Mouse (Mus musculus) limb, embryonic 14.5 days (tissue): Measurements from ENCODE around the gene 4930447C04Rik. TPM values are rescaled to one million over a fixed set of nuclear protein-coding genes. Genes with fewer than 3 reads are reported as not detected.

Experiments used
- ATAC-seq: fragments of 200-750 bp; cut with Nextera tagmentation; 2 replicates; pipeline ENCODE4 v1.8.0; 2017; ENCODE audit warnings: low read depth, moderate number of reproducible peaks, moderate TSS enrichment; ENCODE audit not compliant: low FRiP score
- DNase-seq: peaks from one replicate; pipeline ENCODE4 v3.0.0-alpha.2; 2015; ENCODE audit warnings: low spot score
- H3K27ac ChIP-seq: fragments of 300-500 bp; sonication (generic); replicated peaks from 2 replicates; pipeline ENCODE4 v1.5.1; 2014; ENCODE audit warnings: low read depth, mild to moderate bottlenecking, low read length, moderate library complexity, mixed read lengths
- H3K27me3 ChIP-seq: fragments of 300-500 bp; sonication (generic); 2 replicates; pipeline ENCODE4 v1.6.1; 2014; ENCODE audit warnings: low read length, mixed read lengths; ENCODE audit not compliant: control insufficient read depth, insufficient read depth
- H3K36me3 ChIP-seq: fragments of 300-500 bp; sonication (generic); 2 replicates; pipeline ENCODE4 v1.6.1; 2014; ENCODE audit warnings: mild to moderate bottlenecking, low read length, moderate library complexity, mixed read lengths; ENCODE audit not compliant: control insufficient read depth, insufficient read depth
- H3K4me1 ChIP-seq: fragments of 300-500 bp; sonication (generic); 2 replicates; pipeline ENCODE4 v1.6.1; 2014; ENCODE audit warnings: antibody characterized with exemption, low read length, mixed read lengths; ENCODE audit not compliant: control insufficient read depth, insufficient read depth
- H3K4me2 ChIP-seq: fragments of 300-500 bp; sonication (generic); replicated peaks from 2 replicates; pipeline ENCODE4 v1.6.1; 2014; ENCODE audit warnings: low read depth, mild to moderate bottlenecking, low read length, moderate library complexity; ENCODE audit not compliant: severe bottlenecking
- H3K4me3 ChIP-seq: fragments of 300-500 bp; sonication (generic); replicated peaks from 2 replicates; pipeline ENCODE4 v1.5.1; 2014; ENCODE audit warnings: low read length
- H3K9ac ChIP-seq: fragments of 300-500 bp; sonication (generic); 2 replicates; pipeline ENCODE4 v1.6.1; 2014; ENCODE audit warnings: mild to moderate bottlenecking, low read depth, low read length, moderate library complexity; ENCODE audit not compliant: severe bottlenecking
- H3K9me3 ChIP-seq: fragments of 300-500 bp; sonication (generic); 2 replicates; pipeline ENCODE4 v1.6.1; 2016; ENCODE audit warnings: low read length; ENCODE audit not compliant: control insufficient read depth
- POLR2A ChIP-seq: fragments of 200-500 bp; IDR thresholded peaks from 2 replicates; pipeline ENCODE4 v1.8.0; 2012; ENCODE audit warnings: inconsistent platforms, mild to moderate bottlenecking, moderate library complexity, borderline replicate concordance; ENCODE audit not compliant: insufficient read depth, insufficient read length; ENCODE audit errors: extremely low read depth
- WGBS: fragments of 180-500 bp; shearing (Covaris S2); extraction: QIAGEN DNeasy Blood & Tissue Kit; methylation state at CpG from one replicate; pipeline ENCODE4 v1.1.7; 2014; 5-methylcytosine and 5-hydroxymethylcytosine counted together
- polyA plus RNA-seq, 2 experiments: library from polyadenylated mRNA; depleted of rRNA in 1 of 2; stranded (reverse) in 1 of 2; unstranded in 1 of 2; fragments of >200 nt; fragmentation: Nextera tagmentation in 1 of 2; extraction: Ambion mirVana in 1 of 2; gene quantifications; 2 replicates each; pipeline versions ENCODE4 v1.2.1 to v1.2.3; 2012 to 2014

The 4930447C04Rik gene
- polyA plus RNA-seq, 2 experiments = 3.2 to 15.7 TPM

- Histone ChIP-seq H3K4me2 (no peak overlapping the region), H3K9ac (no peak overlapping the region), H3K4me3 (no peak overlapping the region), H3K36me3 (no peaks in the 10 kb centered on the region), H3K27me3 (no peaks in the 10 kb centered on the region), H3K27ac (no peak overlapping the region), H3K4me1 (no peaks in the 10 kb centered on the region), H3K9me3 (no peaks in the 10 kb centered on the region)
- DNase-seq (no peak), ATAC-seq (no peak)
- no peak for TF ChIP-seq POLR2A
- 64% methylated on average over 6 of the region's 6 CpGs for WGBS
These were observed 22.2 kb upstream of the 4930447C04Rik start for GRCm38 (mm10) chr12:72962761-72963160.

DNA sequence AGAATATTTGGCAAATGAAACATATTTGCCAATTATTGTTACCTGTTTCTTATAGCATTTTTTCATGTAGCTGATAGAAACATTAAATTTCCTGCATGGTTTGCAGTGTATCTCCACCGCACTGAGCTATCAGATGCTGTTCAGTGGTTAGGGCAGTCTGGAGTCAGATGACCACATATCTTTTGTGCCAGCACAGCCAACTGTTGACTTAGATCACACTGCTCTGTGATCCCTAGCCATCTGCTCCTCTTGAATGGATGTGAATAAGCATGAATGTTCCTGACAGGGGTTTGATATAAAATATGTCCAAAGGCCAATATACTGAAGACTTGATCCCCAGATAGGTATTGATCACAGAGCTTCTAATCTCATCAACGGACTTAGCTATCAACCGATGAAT, 17.9 kb upstream of the 4930447C04Rik start:
- Histone ChIP-seq H3K27me3 (no peaks in the 10 kb centered on the region), H3K4me3 (no peak overlapping the region), H3K9me3 (no peaks in the 10 kb centered on the region), H3K4me1 (no peaks in the 10 kb centered on the region), H3K4me2 (no peak overlapping the region), H3K36me3 (no peaks in the 10 kb centered on the region), H3K9ac (no peak overlapping the region), H3K27ac (no peak overlapping the region)
- no peak for DNase-seq
- 86% methylated on average over 3 of the region's 3 CpGs for WGBS
- no peak for ATAC-seq
- no peak for TF ChIP-seq POLR2A

DNA sequence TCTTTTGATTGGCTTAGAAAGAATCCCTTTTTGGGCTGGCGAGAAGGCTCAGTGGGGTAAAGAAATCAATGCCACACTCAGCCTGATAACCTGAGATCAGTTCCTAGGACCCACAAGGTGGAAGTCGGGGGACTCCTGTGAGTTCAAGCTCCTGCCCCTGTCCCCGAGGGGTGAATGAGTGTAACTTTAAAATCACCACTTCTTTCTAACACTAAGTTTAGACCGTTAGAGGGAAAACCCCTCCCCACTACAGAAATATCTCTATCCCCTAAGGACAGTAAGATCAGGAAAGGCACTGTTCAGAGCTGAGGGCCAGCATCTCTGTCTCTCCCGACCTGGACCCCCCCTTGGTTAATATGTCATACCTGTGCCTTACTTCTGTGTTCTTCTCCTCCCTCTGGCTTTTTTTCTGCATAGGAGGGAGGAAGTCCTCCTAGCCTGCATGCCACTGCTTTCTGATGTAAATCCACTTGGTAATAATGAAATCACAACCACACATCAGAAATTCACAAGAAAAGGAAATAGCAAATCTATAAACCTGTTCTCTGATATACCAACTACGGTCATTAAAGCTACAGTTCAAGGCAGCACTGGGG, 17.4 kb upstream of the 4930447C04Rik start:
- ATAC-seq (no peak), DNase-seq (no peak)
- 56% methylated on average over 6 of the region's 6 CpGs for WGBS
- H3K4me3 ChIP-seq = no peak overlapping the region
- no peaks in the 10 kb centered on the region for H3K36me3 ChIP-seq
- H3K9ac ChIP-seq = no peak overlapping the region
- H3K27ac ChIP-seq = no peak overlapping the region
- H3K4me2 ChIP-seq = no peak overlapping the region
- H3K27me3 ChIP-seq = no peaks in the 10 kb centered on the region
- no peaks in the 10 kb centered on the region for H3K4me1 ChIP-seq
- TF ChIP-seq POLR2A = no peak
- no peaks in the 10 kb centered on the region for H3K9me3 ChIP-seq

DNA sequence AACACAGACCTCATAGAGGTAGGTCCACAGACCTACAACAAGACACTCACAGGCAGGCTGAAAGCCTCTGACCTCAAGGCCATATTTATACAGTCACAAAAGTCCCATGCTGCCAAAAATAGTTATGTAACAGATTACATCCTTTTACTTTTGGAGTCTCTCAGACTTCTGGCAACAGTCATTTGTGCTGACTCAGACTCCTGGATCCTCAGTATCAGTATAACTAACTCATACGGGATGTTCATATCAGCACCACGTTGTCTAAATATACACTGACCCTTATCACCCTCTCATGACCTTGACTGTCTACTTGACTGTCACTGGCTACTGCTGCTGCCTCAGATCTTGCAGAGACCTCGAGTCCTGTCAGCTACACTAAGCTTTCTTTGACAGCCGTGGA, 14.3 kb upstream of the 4930447C04Rik start:
- no peak for TF ChIP-seq POLR2A
- Histone ChIP-seq H3K36me3 (no peaks in the 10 kb centered on the region), H3K4me3 (no peak overlapping the region), H3K9me3 (no peaks in the 10 kb centered on the region), H3K27ac (no peak overlapping the region), H3K9ac (no peak overlapping the region), H3K4me2 (no peak overlapping the region), H3K4me1 (no peaks in the 10 kb centered on the region), H3K27me3 (peaks cover 6% of the 10 kb centered on the region)
- ATAC-seq (no peak), DNase-seq (no peak)
- WGBS = 66% methylated on average over 4 of the region's 4 CpGs

DNA sequence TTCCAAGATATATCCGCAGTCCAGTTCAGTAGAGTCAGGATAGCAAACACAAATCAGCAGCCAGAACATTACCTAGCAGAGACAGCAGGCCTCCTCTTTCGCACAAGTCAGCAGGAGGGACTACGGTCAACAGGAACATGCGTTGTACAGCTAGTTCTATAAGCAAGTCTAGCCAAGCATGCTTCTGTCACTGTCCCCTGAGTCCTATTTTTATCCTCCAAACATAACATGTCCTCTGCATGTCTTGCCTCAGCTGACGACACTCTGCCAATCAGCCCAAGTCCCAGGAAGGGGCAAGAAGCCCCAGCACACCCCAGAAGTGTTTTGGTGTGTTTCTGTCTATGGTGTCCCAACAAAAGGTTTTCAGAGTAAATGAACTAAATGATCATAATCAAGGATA, 13.3 kb upstream of the 4930447C04Rik start:
- Histone ChIP-seq H3K4me3 (no peak overlapping the region), H3K27ac (no peak overlapping the region)
- WGBS = 87% methylated on average over 5 of the region's 5 CpGs

DNA sequence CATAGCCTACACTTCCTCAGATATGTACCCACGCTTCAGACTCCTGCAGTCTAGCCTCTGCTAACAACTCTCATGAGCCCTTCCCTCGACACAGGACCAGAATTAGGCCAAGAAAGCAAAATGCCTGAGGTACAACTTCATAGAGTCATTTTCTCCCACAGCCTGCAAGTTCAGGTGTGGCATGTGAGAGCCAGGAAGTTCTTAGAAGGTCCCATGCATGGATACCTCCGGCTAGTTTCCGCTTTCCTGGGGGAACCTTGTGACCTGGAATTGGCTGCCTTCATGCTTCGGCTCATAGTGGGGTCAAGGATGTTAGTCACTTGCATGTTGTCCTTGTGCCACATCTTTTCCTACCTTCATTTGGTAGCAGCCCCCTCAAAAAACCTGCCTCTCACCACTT, 12.5 kb upstream of the 4930447C04Rik start:
- WGBS = 80% methylated on average over 5 of the region's 5 CpGs

More for the DNA sequence above, 13.3 kb upstream of the 4930447C04Rik start:
- Histone ChIP-seq H3K4me1 (no peaks in the 10 kb centered on the region), H3K9me3 (no peaks in the 10 kb centered on the region), H3K9ac (no peak overlapping the region), H3K4me2 (no peak overlapping the region), H3K27me3 (peaks cover 13% of the 10 kb centered on the region), H3K36me3 (no peaks in the 10 kb centered on the region)
- DNase-seq (no peak), ATAC-seq (no peak)
- no peak for TF ChIP-seq POLR2A

More for the DNA sequence above, 12.5 kb upstream of the 4930447C04Rik start:
- H3K4me2 ChIP-seq = no peak overlapping the region
- no peak overlapping the region for H3K4me3 ChIP-seq
- no peaks in the 10 kb centered on the region for H3K4me1 ChIP-seq
- H3K9ac ChIP-seq = no peak overlapping the region
- H3K27me3 ChIP-seq = peaks cover 18% of the 10 kb centered on the region
- no peak for DNase-seq
- H3K9me3 ChIP-seq = no peaks in the 10 kb centered on the region
- H3K36me3 ChIP-seq = no peaks in the 10 kb centered on the region
- no peak for ATAC-seq
- H3K27ac ChIP-seq = no peak overlapping the region
- no peak for TF ChIP-seq POLR2A
